Mouse (Mus musculus) ZHBTc4 (cell line): ENCODE measurements around the gene Map3k15.
A peak's percentile ranks its signal among the peaks of the same experiment; 100 is the strongest.

Source experiments
- DNase-seq: peaks from one replicate; pipeline ENCODE4 v3.0.0-alpha.2; 2011; ENCODE audit warnings: low read depth, low spot score

The Map3k15 gene

GRCm38 (mm10) chrX:159988002-159988960 is at the start of gene Map3k15:
Gene Map3k15 (plus strand): TSS chrX:159988433.
- peak; percentile 80 for DNase-seq

- no peak for DNase-seq
Measured at GRCm38 (mm10) chrX:159942569-159942968, 45.7 kb upstream of the Map3k15 start.

GRCm38 (mm10) chrX:159943586-159943985 is 44.6 kb upstream of the Map3k15 start:
- peak; percentile 66 for DNase-seq

GRCm38 (mm10) chrX:159953546-159954429 is 34.4 kb upstream of the Map3k15 start:
- no peak for DNase-seq

GRCm38 (mm10) chrX:159954430-159954779 is 33.8 kb upstream of the Map3k15 start:
- no peak for DNase-seq

GRCm38 (mm10) chrX:159955433-159955832 is 32.8 kb upstream of the Map3k15 start:
- no peak for DNase-seq

GRCm38 (mm10) chrX:159961385-159961784 is 26.8 kb upstream of the Map3k15 start:
- DNase-seq = no peak

- peak; percentile 59 for DNase-seq
Measured at GRCm38 (mm10) chrX:159963273-159963672, 25.0 kb upstream of the Map3k15 start.

GRCm38 (mm10) chrX:159963925-159964324 is 24.3 kb upstream of the Map3k15 start:
- no peak for DNase-seq

- no peak for DNase-seq
Measured at GRCm38 (mm10) chrX:159969025-159969424, 19.2 kb upstream of the Map3k15 start.

GRCm38 (mm10) chrX:159971091-159971779 is 17.0 kb upstream of the Map3k15 start:
- DNase-seq = no peak

- DNase-seq = peak; percentile 80
Measured at GRCm38 (mm10) chrX:159973730-159974129, 14.5 kb upstream of the Map3k15 start.

- DNase-seq = no peak
Measured at GRCm38 (mm10) chrX:159976243-159976642, 12.0 kb upstream of the Map3k15 start.

GRCm38 (mm10) chrX:159995808-159996207 is 7.6 kb downstream of the Map3k15 start:
- no peak for DNase-seq

- no peak for DNase-seq
Measured at GRCm38 (mm10) chrX:160053306-160053705, 65.1 kb downstream of the Map3k15 start.

- peak; percentile 8 for DNase-seq
Measured at GRCm38 (mm10) chrX:160054643-160055042, 66.4 kb downstream of the Map3k15 start.

- DNase-seq = no peak
Measured at GRCm38 (mm10) chrX:160091973-160092372, 103.7 kb downstream of the Map3k15 start.

- DNase-seq = no peak
Measured at GRCm38 (mm10) chrX:160107817-160108216, 119.6 kb downstream of the Map3k15 start.

GRCm38 (mm10) chrX:160113777-160114176 is 125.5 kb downstream of the Map3k15 start:
- no peak for DNase-seq

- DNase-seq = no peak
Measured at GRCm38 (mm10) chrX:160116074-160116473, 127.8 kb downstream of the Map3k15 start.

GRCm38 (mm10) chrX:160116658-160117057 is 128.4 kb downstream of the Map3k15 start:
- peak; percentile 61 for DNase-seq
